Mouse (Mus musculus): ENCODE data around the gene Pitpnc1. TPM values are rescaled to one million over a fixed set of nuclear protein-coding genes. Genes with fewer than 3 reads are reported as not detected.

Gene Pitpnc1
- total RNA-seq, 4 experiments from 2014 or later = 54.3 to 72.7 (median 61.5) TPM

DNA sequence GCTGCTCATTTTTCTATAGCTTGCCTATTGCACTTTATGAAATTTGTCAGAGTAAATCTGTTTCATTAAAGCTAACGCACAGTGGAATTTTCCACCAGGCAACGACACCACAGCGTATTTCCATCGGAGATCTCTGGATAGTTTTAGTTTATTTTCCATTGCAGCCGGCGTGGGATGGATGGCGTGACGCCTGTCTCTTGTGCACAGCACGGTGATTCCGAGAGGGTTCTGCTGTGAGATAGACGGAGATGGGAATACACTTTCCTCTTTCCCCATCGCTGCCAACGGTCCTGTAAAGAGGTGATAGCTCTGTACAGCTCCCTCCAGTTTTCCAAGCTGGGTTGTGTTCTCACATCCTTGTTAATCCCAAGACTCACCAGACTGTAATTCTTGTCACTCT is 138.2 kb downstream of the Pitpnc1 start:
- no peak for DNase-seq (ENCODE audit: low spot score in 2 of 2)

DNA sequence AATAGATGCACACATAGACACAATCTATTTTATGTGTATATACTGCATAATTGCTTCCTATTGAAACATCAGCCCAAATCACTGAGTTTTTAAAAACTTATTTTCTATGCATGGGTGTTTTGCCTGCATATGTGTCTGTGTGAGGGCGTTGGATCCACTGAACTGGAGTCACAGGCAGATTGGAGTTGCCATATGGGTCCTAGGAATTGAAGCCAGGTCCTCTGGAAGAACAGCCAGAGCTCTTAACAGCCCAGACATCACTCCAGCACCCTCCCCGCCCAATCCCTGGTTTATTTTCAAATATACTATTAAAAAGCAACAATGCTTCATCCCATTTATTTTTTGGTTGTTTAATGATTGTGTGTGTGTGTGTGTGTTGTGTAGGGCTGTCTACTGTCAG is 139.1 kb downstream of the Pitpnc1 start:
- DNase-seq (ENCODE audit: low spot score in 2 of 2) = no peak

DNA sequence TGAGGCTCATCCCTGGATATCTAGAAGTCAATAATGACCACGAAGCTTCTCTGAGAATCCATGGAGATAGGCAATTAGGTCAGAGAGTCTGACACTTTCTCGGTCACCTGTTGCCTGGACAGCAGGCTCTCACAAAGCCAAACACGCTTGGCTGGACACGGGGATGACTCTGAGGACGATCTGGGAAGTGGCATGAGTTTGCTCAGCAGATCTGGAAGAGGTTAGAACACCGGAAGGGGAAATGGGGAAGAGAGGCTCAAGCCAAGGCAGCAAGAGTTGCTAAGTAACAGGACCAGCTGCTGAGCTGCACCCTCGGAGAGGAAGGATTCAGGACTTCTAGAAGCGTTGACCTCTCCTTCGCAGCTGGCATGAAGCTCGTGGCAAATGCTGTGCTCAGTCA is 143.2 kb downstream of the Pitpnc1 start:
- DNase-seq (ENCODE audit: low spot score in 2 of 2) = peak in 1 of 2 experiments; percentile 25

DNA sequence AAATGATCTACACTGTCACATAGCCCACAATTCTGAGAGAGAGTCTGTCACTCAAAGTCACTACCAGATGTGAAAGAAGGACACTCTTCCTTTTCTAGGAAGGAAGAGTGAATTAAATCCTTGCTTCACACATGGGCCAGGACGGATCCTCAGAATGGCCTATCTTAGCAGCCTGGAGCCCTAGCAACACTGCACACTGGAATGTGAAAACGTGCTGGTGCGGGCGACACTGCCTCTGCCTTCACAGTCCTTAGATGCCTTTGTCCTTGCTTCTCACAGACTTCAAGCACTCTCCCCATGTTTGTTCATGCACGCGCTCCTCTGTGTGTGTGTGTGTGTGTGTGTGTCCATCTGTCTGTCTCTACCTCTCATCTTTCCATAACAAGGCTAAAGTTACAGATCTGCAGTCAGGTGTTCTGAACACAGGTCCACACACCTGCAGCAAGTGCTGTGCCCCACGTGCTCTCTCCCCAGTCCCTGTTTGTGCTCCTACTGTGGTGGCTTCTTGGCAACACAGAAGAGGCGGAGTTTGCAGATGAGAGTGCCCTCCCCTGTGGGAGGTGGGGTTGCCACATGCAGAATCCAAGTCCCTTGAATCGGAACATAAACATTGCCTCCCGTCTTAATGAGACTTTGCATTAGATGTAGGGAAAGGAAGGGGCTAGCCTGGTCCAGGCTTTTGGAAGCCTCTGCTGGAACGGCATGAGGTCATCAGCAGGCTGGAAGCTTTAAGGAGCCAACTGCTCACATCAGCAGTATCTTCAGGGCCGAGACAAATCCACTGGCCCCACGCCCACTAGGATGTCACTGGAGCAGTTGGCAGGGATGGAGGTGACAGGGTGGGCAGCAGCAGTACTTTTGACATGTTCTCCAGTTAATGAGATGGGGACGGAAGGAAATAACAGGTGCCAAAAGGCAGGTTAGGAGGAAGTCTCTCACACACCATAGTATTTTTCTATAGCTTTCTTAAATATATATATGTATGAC is 144.5 kb downstream of the Pitpnc1 start:
- DNase-seq (ENCODE audit: low spot score in 2 of 2) = no peak

DNA sequence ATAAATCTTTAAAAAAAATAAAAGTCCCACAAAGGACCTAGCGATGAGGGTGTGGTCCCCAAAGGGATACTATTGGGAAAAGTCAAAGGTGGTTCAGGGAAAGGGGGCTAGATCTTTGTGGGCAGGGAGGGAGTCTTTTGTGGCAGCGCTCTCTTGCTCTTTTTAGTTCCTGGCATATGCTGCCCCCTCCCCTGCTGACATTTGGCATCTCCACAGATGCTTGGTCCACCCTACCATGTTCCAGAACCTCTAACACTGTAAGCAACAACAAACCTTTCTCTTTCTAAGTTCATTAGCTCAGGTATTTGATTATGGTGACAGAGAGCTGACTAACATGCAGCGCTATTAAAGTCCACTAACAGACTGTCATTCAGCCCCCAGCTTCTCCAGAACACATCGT is 145.3 kb downstream of the Pitpnc1 start:
- DNase-seq (ENCODE audit: low spot score in 2 of 2) = no peak

DNA sequence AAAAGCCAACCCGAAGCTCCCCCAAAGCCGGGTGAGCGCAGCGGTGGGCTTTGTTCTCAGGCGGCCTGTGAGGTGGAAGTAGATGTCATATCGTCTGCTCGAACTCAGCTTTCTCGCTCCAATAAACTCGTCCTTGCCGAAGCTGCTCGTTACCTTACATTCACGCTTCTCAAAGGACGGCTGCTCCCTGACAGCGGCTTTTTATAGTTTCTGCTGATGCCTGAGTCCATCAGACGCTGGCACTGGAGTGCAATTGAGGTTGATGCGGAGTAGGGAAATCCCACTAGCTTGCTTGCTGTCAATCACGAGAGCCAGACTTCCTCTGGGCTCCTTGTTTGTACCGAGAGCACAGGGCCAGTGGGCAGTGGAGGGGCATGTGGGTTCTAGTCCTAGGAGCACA is 147.3 kb downstream of the Pitpnc1 start:
- DNase-seq (ENCODE audit: low spot score in 2 of 2) = peak in 1 of 2 experiments; percentile 52

DNA sequence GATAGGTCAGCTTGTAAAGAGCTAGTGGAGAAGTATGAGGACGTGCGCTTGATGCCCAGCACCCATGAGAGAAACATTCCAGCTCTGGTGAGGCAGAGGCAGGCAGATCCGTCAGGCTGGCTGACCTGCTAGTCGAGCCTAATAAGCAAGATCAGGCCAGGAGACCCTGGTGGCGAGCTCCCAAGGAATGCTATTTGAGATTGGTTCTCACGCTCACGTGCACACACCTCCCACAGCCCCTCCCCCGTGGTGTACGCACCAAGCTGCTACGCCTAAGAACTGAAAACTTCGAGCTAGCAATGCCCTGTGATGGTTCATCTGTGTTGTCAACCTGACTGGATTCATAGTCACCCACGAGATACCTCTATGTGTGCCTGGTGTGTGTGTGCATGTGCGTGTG is 148.3 kb downstream of the Pitpnc1 start:
- DNase-seq (ENCODE audit: low spot score in 2 of 2) = no peak

DNA sequence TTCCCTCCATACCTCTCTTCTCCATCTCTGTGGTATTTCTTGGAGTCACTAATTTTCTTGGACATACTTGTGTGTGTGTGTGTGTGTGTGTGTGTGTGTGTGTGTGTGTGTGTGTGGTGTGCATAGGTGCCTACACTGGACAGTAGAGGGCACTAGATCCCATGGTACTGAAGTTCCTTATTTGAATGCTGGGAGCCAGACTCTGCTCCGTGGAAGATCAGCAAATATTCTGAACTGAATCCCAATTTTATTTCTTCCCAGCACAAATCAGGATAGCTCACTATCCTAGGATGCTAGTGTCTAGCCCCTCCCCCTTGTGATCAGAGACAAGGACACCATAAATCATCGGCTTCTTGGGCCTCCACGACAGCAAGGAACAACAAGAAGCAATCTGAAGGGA is 148.7 kb downstream of the Pitpnc1 start:
- no peak for DNase-seq (ENCODE audit: low spot score in 2 of 2)

DNA sequence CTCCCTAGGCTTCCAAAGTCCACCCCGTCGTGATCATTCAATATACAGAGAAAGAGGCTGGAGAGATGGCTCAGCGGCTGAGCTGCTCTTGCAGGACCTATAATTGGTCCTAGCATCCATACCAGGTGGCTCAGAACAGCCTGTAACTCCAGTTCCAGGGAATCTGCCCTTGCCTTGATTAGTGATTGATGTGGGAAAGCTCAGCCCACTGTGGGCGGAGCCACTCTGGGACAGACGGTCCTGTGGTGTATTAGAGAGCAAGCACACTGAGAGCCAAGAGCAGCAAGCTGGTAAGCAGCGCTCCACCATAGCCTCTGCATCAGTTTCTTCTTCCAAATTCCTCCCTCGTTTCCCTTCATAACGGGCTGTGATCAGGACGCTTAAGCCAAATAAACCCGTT is 150.6 kb downstream of the Pitpnc1 start:
- no peak for DNase-seq (ENCODE audit: low spot score in 2 of 2)

DNA sequence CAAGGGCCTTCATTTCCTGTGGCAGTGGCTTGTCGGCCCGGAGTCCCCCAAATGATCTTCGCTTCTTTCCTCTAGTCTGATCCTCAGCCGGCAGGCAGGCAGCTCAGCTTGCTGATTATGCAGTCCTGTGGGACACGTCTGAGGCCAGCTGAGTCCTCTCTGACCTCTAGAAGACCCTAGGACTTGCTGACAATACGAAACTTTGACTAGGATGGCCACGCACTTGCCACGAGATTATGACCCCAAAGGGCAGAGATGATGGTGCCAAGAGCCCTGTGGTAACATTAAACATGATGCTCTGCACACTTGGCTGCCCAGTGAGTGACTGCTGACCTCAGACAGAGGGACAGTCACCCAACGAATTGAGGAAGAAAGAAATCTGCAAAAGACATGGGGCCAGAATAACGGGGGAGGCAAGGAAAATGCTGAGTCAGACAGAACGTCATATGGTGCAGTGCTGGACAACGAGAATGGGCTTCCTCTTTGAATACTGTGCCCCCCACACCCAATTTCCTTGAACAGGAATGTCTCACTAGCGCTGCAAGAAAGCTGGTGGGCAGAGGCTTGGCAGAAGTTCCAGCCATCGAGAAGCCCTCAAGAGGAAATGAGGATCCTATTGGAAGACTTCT is 152.7 kb downstream of the Pitpnc1 start:
- DNase-seq (ENCODE audit: low spot score in 2 of 2) = no peak

DNA sequence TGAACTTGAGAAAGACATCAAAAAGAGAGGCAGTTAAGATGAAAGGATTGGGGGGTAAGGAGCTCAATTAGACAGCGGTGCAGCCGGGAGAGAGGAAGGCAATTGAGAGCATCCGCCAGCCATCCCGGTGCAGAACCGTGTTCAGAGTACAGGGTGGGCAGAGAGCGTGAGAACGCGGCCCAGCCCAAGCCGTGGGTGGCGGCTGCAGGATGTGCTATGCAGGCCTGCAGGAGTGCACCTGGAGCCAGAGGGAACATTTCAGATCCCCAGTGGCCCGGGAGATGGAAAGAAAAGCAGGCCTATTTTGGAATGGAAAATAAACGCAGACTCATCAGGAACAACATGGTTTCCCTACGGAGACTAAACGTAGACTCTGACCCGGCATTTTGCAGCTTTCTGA is 155.0 kb downstream of the Pitpnc1 start:
- DNase-seq (ENCODE audit: low spot score in 2 of 2) = no peak

DNA sequence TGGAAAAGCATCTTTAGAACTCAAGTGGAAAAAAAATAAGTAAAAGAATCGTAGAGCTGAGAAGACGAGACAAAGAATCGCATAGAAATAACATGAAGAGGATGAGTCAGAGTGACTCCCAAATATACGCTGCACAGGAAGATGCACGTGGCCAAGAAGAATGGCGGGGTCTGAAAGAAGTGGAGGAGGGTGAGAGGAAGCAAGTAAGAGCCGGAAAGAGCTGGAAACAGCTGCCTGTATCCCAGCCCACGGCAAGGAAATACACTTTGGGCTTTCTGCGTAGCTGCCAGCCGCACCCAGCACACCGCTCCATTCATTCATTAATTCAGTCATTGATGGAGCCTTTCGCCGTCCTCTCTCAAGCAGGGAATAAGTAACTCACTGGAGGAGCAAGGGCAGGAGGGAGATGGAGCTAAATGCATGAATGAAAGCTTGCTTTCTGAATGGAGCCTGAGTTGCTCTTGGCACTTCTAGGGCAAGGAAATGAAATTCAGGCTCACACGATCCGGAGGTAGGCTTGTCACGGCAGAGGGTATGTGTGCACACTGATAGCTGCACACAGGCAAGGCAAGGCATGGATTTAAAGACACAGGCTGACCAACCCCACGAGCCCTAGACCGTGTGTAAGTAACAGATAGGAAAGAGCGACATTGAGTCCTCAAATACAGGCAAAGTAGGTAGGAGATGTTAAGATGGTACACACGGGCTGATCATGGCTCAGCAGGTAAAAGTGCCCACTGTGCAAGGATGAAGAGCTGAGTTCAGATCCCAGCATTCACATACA is 160.0 kb downstream of the Pitpnc1 start:
- no peak for DNase-seq (ENCODE audit: low spot score in 2 of 2)

DNA sequence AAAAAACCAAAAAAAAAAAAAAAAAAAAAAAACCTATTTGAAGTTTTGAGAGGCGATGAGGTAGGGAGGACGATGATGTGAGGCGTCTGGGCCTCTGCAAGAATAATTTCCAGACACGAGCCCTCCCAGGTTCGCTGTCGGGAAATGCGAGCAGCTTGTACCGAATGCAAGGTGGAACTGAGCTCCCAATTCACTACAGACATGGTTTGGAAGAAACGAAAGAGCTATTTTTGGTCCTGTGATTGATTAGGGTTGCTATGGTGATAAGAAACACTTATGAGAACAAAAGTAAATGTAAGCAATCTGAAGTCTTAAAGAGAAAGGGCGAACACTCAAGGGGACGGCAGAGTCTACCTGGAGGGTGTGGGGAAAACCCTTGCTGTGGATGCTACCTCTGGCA is 164.3 kb downstream of the Pitpnc1 start:
- DNase-seq (ENCODE audit: low spot score in 2 of 2) = no peak

DNA sequence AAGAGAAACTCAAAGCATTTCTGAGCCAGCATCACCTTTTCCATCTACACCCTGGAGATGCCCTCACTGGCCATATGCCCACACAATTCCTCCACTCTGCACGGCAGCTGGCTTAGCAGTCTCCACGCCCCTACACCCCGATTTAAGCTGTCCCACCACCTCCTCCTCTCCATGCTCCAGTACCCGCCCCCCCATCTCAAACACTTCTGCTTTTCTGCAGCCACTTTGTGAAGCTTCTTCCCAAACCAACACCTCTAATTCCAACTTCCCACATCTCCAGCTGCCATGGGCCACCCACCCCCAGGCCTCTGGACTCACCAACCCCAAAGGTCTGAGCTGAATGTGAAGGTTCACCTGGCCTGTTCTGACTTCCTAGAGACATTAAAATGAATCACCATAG is 168.4 kb downstream of the Pitpnc1 start:
- DNase-seq (ENCODE audit: low spot score in 2 of 2) = no peak

DNA sequence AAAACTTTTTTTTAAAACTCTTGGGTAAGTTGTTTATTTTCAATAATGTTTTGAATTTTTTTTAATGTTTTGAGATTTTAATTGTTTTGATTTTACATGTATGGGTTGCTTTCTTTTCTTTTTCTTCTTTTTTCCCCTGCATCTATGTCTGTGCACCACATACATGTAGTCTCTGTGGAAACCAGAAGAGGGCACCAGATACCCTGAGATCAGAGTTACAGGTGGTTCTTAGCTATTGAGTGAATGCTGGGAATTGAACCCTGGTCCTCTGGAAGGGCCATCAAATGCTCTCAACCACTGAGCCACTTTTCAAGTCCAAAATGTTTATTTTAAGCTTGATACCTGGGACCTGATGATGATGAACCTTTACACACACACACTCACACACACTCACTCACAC is 170.3 kb downstream of the Pitpnc1 start:
- no peak for DNase-seq (ENCODE audit: low spot score in 2 of 2)

DNA sequence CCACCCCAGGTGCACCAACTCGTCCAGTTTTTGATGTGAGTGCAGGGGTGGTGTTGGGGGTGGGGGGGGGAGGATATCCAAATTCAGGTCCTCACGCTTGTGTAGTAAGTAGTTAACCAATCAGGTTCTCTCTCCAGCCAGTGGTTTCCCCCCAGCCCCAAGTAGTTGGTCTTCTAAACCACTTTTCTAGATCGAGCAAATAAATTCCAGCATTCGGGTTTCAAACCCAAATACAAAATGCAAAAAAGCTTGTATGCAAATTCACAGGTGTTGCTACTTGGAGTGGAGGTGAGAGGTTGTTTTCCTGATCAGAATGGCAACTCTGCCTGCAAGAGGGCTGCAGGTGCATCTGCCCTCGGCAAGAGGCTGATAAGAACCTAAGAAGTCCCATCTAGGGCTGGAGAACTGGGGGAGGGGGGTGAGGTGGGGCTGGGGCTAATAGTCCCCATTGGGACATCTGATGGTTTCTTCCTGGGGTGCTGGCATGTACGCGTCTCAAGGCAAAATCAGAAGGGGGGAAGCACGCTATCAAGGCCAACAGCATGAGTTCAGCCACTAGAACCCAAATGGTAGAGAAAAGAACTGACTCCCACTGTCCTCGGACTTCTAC is 170.9 kb downstream of the Pitpnc1 start:
- DNase-seq (ENCODE audit: low spot score in 2 of 2) = no peak

DNA sequence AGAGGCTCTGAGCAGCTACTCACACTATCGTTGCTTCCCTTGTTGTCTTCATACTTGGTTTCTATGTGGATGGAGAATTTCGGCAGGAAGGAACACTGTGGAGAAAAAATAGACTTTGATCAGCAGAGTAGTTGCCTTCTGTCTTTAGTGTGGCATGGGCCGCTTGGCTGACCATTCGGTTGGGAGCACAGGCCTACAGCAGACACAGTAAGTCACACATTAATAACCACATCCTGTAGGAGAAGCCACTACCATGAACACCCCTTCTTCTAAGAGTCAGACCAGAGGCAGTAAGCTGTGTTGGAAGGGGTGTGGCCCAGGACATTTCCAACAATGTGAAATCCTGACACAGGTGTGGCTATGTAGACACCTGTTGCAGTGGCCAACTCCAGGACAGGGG is 174.3 kb downstream of the Pitpnc1 start:
- no peak for DNase-seq (ENCODE audit: low spot score in 2 of 2)

DNA sequence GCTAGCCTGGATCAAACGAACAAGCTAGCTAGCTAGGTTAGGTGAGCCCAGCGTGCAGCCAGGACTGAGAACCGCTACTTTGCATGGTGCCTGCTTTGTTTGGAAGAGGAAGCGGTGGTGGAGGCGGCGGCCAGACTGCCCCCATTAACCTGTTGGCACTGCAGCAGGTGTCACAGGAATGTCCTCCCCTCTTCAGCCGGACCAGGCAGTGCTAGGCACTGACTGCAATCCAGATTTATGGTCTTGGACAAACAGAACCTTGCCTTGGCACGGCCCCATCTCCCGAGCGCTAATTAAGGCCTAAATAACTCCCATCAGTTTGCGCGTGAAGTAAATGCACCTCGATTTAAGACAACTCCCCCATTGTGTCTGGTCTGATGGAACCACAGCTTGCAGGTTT is 178.5 kb downstream of the Pitpnc1 start:
- no peak for DNase-seq (ENCODE audit: low spot score in 2 of 2)

DNA sequence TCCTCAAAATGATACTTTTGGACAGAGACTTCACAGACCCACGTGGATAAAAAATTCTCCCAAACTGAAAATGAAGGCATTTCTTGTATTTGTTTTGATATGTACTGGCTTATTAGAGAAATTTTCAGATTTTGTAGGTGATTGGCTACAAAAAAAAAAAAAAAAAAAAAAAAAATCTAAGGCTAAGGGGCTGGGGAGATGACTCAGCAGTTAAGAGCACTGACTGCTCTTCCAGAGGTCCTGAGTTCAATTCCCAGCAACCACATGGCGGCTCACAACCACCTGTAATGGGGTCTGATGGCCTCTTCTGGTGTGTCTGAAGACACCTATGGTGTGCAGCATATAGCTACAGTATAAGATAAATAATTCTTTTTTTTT is 182.3 kb downstream of the Pitpnc1 start:
- no peak for DNase-seq (ENCODE audit: low spot score in 2 of 2)

DNA sequence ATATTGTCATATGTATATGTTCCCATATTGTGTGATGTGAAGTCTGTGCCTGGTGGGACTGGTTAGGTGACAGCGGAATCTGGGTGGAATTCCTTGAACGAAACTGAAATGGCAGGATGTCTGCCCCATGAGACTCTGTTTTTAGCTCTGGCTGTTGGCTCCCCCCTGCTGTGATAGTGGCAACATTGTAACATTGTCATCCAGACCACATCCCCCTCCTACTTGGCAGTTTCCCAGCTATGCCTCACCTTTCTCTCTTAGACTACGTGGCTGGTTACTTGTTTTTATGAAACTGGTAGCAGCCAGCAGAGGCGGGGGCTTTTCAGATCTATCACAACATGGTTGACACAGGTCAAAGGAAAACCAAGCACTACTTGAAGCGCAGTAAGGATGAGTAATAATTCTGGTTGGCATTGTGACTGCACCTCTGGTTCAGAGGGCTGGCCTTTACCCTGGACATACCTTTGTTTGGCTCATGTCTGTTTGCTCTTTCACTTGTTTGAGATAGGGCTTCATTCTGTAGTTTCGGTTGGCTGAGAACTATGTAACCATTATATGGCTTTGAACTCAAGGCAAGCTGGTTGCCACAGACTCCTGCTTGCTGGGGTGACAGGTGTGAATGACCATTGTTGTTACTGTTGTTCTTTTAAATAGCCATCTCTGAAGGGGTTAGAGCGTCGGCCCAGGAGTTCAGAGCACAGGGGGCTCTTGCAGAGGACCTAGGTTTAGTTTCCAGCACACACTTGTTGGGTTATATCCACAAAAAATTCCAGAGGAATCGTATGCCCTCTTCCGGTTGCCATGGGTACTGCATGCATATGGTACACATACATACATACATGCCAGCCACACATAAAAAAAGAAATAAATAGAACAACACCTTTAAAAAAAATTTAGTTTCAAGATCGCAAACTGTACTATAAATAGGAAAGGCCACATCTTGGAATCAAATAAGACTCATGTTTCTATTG is 183.0 kb downstream of the Pitpnc1 start:
- no peak for DNase-seq (ENCODE audit: low spot score in 2 of 2)

Measured in gastrocnemius, adult 8-10 months (tissue).